Mouse (Mus musculus): ENCODE measurements around the gene BC052040.

BC052040 gene

DNA sequence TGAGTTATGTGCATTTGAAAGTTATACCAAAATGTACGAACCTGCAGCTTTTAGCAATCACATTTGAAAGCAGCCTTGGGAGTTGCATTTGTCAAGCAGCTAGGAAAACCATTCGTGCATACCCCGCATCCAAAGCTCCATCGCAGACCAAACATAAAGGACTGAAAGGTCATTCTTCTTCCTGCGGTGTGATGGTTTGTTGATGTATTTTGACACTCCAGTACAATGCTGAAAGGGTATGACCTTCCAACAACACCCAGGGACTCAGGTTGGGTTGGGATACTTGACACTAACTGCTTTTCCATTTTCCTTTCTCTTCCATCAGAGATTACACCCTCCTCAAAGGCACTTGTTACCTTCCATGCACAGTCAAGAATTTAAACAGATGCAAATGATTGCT, 121.1 kb downstream of the BC052040 start:
- DNase-seq (ENCODE audit: low spot score) = no peak

DNA sequence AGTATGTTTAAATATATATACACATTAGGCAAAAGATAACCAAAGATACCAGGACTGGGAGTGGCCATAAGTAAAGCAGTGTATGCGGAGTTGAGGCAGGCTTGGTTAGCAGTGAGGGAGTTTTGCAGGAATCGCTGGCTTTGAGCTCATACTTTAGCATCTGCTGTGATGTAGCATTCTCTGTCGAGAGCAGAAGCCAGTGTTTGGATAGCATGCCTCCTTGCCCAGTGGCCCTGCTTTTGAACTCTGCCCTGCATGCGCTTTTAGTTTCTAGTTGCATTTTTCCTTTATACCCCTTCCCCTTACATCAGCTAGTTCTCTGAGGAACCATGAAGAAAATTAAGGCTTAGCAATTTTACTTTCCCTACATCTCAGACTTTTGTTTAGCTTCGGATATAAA, 136.0 kb downstream of the BC052040 start:
- DNase-seq (ENCODE audit: low spot score) = no peak

DNA sequence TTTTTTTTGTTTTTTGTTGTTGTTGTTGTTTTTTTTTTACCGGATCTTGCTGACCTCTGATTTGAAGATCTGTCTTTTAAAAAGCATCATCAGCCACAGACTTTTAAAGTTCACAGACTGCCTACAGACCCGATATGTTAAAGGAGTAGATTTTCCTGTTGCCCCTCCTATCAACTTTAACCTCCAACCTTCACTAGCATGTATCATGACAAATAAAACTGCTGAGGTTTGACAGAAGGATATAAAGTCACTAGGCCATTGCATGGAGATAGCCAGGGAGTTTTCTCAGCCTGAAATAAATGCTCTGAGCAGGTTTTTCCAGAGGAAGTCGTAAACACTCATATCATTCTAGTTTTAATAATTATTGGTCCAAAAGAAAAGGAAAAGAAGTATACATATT, 136.5 kb downstream of the BC052040 start:
- no peak for DNase-seq (ENCODE audit: low spot score)

DNA sequence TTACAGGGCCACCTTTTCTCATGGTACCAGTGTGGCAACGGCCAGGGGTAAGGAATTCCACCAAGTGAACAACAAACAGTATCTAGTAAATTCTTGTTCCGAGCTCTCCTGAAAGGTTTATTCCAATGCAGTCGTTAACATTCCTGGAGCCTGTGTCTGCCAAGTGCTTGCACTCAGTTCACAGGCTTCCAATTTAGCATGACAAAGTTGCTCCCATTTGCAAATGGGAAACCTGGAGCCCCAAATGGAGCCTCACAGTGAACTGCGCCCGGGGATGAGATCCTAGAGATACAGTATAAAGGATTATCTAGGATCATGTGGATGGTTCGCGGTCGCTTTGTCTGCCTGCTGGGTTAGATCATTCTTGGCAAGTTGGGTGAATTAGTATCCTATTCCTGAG, 141.9 kb downstream of the BC052040 start:
- no peak for DNase-seq (ENCODE audit: low spot score)

DNA sequence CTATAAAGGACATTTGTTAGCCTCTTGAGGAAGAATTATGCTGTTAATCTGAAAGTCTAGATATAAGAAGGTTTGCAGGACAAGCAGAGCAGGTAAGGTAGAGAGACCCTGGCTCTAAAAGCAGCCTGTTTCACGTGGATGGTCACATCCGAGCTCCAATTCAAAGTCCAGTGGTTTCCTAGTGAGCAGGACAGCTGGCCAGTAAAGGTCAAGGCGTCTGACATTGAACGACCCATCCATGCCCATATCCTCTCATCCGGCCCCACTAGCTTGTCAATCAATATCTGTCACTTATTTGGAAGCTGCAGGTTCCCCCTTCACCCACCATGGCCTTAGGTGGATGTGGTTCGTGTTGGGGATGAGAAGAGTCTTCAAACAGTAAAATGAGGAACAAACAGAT, 142.7 kb downstream of the BC052040 start:
- DNase-seq (ENCODE audit: low spot score) = no peak

DNA sequence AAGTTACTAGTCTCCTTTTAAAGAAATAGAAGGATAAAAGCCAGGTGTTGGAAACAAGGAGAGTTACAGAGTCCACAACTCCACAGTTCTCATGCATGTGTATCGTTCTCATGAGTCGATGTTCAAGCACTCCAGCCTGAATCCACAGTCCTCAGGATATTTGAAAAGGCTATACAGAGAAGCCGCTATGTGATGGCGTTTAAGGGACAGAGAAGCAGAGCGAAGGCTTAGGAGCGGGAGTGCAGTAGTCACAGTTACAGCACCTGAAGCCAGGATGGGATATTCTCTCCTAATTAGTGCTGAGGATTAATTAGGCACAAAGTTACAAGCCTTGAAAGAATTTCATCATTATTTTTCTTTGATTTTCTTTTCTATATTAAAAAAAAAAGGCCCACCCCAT, 143.2 kb downstream of the BC052040 start:
- no peak for DNase-seq (ENCODE audit: low spot score)

DNA sequence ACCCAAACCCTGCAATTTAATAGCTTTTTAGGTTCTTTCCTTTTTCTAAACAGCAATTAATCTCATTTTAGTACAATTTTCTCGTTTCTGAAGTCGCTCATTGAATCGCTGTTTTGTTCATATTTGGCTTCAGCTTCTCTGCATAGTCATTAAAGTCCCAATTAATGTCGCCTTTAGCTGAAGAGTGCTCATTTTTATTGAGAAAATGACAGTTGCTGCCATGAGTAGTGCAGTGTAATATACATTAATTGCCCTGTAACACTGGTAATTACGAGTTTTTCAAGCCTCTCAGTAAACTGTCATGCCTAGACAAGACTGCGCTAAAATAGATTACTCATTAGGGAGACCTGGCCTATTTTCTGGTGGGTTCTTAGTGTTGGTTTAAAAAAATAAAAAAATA, 144.0 kb downstream of the BC052040 start:
- no peak for DNase-seq (ENCODE audit: low spot score)

DNA sequence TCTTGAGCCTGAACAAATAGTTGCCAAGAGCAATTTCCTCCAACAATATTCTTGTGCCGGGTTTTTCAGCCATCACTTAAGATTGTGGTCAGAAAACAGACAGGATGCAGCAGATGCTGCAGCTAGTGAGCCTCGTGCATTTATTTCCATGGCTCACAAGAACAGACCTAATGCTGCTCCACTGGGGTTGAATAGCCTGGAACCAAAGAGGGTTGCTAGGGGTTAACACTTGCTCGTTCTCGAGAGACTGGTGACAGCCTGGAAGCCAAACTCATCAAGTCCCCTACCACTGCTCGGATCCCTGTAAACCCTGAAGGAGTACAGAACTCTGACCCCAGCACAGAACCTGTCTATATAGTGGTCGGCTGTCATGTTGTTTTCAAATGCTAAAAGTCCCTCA, 144.4 kb downstream of the BC052040 start:
- no peak for DNase-seq (ENCODE audit: low spot score)

DNA sequence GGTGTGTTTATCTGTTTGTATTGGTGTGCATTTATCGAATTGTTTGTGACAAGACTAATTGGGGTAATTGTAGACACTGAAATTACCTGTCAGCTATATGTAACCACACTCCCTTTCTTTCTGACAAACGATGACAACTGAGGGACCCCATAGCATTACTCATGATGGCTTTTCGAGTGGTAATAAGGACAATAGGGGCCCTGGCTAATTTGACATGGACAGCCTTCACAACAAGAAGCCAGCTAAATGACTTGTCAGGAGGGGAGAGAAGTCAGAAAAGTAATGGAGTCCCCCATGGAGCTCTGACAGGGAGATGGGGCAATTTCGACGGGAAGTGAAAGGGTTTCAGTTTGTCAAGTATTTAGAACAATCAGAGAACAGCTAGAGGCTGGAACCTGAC, 145.3 kb downstream of the BC052040 start:
- no peak for DNase-seq (ENCODE audit: low spot score)

DNA sequence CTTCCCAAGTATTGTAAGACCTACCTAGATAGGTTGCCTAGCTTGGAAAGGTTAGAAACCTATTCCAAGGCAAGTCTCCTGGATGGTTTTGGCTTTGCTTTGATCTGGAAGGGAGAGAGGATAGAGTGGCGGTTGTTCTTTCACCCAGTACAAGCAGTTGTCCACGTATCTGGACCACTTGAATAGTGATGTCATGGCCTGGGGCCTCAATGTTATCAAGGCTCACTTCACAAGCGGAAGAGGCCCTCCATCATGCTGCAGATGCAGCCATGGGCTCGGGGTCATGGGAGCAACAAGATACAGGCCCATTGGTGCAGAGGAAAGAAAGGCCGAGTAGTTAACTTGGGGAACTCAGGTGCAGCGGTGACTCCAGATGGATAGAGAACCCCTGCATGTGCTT, 147.1 kb downstream of the BC052040 start:
- DNase-seq (ENCODE audit: low spot score) = no peak

DNA sequence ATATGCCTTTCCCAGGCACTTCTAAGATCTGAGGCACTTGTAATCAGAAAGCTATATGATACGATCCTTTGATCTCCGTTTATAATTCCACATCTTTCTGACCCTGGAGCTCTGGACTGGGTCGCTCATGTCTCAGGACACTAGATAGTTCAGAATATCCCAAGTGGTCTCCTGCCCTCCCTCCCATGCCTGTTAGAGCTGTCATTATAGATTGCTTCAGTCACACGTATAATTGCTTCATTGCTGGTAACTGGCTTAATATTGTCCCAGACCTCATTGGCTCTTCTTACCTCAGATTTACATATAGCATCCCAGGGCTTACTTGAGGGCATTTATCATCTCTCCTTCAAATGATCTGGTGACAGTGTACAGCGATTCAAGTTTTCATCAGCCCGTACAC, 149.0 kb downstream of the BC052040 start:
- DNase-seq (ENCODE audit: low spot score) = no peak

DNA sequence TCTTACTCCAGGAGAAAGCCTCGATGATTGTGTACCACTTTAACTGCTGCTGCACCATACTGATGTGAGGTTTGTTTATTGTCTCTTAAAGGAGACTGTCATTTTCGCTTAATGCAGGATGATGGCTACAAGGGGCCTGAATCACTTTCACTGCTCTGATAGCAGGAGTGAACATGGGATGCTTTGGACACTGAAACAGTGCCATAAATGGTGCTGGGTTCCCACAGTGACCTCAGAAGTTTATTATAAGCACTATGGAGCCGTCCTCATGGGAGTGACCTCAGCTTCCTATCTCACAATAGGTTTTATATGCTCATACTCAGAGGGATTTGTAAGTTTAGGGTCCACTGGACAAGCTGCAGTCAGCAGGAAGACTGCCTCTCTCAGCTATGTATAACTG, 149.7 kb downstream of the BC052040 start:
- DNase-seq (ENCODE audit: low spot score) = no peak

DNA sequence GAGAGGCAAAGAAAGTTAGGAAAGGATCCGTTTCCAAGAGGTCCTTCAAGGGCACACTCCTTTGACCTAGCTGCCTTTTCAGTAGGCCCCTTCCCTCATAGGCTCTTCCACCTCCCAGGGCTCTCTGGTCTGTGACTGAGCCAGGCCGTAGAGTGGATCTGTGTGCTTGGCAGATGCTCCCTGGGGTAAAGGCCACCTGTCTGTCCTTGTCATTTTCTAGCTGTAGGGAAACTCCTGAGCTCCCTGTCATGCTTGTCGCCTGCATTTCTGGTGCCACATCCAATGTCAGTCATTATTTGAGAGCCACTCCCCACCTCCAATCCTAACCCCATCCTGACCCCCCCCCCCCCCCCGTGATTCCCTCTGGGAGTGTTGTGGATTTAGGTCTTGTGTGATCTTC, 151.1 kb downstream of the BC052040 start:
- DNase-seq (ENCODE audit: low spot score) = no peak

DNA sequence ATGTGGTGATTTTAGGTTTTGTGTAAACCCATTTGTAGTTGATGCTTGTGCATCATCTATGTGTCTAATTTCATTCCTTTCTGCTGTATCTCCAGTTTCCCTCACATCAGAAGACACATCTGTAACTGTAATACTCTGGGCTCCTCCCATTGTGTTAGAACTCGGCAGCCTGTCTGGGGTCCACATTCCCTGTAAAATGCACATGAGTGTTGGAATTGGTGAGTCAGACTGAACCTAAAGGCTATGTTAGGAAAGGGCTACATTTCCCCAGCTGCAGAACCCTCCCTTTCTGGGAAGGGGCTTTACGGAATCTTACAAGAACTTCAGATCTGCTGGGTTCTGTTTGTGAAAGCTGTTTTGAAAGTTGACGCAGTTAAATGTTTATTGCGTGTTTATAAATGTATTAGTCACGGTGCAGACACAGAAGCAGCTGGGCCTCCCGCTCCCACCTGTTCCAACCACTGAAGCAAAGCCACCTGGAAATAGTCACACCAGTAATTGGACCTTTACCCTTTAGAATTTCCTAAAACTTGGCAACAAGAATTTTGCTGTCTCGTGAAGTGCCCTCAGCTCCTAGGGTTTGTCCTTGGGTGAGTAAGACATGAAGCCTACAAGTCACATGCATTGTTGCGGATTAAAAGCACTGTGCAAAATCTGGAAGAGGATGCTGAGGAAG, 151.6 kb downstream of the BC052040 start:
- DNase-seq (ENCODE audit: low spot score) = no peak

DNA sequence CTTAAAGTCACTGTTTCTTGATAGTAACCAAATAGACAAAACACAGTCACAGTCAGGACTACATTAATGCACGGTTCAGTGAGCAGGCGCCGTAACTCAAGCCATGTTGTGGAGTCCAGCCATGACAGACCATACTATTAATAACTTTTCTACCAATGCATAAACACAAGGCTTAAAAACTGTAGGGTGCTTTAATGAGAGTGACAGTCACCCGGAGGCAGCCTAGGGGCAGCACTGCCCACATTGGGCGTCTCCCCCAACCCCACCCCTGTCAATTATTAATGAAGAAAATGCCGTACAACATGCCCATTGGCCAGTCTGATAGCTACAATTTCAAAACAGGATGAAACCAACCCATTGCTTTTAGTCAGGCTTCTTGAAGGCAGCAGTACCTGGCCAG, 153.3 kb downstream of the BC052040 start:
- DNase-seq (ENCODE audit: low spot score) = no peak

DNA sequence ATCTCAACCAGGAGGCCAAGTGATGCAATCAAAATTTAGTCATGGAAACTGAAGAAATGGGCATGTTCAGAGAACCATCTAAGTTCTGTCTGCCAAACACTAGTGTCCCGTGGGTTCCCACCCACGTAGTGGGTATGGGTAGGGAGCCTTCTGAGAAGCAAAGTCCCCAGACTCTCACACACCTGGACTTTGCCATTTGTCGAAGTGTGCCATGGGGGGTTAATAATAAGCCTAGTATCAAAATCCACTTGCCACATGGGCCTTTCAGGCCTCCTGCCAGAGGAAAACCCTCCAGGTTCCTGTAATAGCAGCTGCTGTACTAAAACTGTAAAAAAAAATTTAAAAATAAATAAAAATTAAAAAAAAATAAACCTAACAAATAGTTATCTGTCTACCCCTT, 154.9 kb downstream of the BC052040 start:
- no peak for DNase-seq (ENCODE audit: low spot score)

DNA sequence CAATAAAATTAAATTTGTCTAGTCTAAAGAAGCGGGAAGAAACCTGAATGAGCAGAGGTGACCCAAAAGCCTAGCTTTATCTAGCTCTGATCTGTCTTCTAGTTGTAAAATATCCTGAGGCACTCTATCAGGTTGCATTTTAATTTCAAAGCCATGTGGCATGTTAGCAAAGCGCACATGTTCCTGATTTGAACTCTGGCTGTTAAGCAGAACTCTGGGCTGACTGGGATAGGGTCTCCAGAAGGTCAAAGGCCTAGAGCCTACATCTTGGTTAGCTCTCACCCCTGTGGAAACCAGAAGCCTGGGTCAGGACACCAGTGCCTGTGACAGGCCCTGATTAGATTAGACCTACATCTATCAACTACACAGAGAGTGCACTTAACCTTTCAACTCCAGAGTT, 156.4 kb downstream of the BC052040 start:
- no peak for DNase-seq (ENCODE audit: low spot score)

DNA sequence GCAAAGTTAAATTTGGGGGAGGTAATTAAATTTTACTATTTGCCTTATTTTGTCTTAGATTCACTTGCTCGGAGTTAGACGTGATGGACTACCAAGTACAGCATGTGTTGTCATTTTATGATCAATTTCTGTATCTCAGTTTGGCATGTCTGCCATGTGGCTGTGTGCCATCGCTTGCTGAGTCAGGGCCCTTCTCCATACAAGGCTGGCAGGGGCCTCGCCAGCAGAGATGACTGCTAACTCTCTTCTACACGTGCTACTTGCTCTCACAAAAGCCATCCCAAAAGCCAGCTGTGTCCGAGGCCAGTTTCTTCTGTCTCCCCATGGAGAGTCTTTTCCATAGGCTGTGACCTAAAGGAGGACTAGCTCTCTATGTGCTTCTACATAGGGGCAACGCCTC, 160.5 kb downstream of the BC052040 start:
- peak; percentile 22 for DNase-seq (ENCODE audit: low spot score)

DNA sequence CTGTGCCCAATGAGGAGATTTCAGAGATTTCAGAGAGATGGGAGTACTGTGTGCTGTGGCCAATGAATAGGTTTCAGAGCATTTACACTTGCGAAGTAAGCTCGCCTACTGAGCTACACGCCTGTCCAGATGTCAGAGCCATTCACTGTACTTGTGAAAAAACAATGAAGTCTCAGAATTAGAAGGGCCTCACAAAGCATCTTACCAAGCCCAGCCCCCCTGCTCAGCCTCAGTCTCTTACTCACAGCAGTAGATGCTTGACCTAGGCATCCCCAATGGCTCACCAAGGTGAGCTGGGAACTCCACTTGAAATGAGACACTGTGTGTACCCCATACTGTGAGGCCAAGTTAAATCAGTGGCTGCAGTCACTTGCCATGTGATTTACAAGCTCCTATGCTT, 166.1 kb downstream of the BC052040 start:
- DNase-seq (ENCODE audit: low spot score) = no peak

DNA sequence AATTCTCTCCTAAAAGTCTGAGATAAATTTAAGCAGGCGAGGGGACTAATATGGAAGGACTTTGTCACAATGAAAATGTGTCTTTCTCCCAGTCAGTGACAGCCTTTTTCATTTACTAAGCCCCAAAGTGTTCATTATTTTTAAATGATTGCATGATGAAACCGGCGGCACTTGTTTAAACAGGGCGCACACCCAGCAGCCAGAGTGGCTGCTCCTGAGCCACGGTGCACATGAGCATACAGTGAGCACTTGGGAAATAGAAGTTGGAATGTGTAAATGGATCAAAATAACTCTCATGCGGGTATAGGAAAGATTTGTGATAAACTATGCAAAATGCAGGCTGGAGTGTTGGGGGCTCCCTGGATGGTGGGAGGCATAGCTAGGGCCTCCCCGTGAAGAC, 169.7 kb downstream of the BC052040 start:
- DNase-seq (ENCODE audit: low spot score) = no peak

DNA sequence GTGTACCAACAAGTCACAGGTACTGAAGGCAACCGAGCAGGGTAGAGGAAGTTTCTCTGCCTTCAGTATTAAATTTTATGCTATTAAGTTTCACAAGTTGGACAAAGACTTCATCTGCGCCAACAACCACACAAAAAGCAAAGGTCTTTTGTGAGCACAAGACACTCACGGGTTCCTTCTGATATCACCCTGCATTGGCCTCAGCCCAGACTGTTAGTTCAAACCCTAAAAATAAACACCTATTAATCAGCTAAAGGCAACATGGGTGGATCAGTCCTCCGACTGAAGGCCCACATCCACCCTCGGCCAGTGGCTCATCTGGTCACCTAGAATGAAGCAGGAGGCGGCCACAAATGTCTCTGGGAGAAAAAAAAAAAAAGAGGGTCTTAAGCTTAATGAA, 176.2 kb downstream of the BC052040 start:
- no peak for DNase-seq (ENCODE audit: low spot score)

DNA sequence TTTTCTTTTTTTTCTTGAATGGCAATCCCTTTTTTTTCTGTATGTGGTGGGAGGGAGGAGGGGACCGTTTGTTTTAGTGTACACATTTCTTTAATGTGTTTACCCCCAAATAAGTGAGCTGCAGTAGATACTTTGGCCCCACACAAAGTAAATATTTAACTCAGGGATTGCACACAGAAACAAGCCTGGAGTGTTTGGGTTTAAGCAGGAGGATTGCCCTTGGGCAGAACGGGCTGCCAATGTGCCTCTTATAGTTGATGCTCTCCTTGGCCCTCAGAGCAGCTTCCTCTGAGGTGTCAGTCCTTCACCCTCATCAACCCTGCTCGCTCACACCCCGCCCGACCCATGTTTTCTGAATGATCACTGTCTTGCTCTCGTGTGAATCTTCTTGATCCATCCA, 177.0 kb downstream of the BC052040 start:
- DNase-seq (ENCODE audit: low spot score) = no peak

DNA sequence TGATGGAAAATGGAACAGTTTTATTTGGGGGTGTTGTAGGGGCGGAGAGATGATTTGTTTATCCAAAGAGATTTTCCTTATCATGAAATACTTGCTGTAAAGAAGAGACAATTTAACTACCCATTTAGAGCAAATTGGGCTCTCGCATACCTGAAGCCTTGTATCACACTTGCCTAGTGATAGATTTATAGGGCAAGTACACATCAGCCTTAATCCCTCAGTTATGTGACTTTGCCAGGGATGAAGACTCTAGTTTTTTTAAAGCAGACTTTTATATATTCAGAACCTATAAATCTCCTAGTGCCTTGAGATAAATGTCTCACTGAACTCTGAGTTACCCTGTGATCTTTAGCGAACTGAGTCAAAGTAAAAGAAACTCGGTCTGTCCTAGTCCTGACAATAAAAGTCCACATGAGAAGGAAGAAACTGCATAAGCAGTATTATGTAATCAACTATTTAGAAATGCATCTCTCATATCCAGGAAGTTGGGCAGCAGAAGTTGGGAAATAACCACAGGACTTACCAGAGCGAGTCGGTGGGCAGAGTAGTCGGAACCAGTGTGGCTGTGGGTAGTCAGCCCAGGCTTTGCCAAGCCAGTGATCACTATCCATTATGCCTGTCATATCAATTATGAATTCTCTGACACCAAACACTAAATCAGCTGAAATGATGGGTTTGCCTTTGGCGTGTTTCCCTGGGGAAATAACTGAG, 183.2 kb downstream of the BC052040 start:
- no peak for DNase-seq (ENCODE audit: low spot score)
